Mouse (Mus musculus) cerebellum, adult 2 months (tissue): ENCODE data around the gene Parva. TPM values are rescaled to one million over a fixed set of nuclear protein-coding genes. Genes with fewer than 3 reads are reported as not detected.

Source experiments
- DNase-seq, 2 experiments: peaks; one replicate each; pipeline ENCODE4 v3.0.0; 2021
- H3K27ac ChIP-seq: fragments of 200-500 bp; 2 replicates; pipeline ENCODE4 v1.5.1; 2012; ENCODE audit warnings: low read length, control low read depth, inconsistent platforms; ENCODE audit not compliant: insufficient read depth
- H3K27me3 ChIP-seq: fragments of 200-500 bp; 2 replicates; pipeline ENCODE4 v1.6.1; 2012; ENCODE audit warnings: inconsistent platforms, mild to moderate bottlenecking, low read length, moderate library complexity; ENCODE audit not compliant: control insufficient read depth, insufficient read depth
- H3K4me1 ChIP-seq: fragments of 200-500 bp; 2 replicates; pipeline ENCODE4 v1.6.1; 2011; ENCODE audit warnings: low read length; ENCODE audit not compliant: control insufficient read depth, insufficient read depth
- H3K4me3 ChIP-seq: fragments of 200-500 bp; replicated peaks from 2 replicates; pipeline ENCODE3; 2011; ENCODE audit warnings: mild to moderate bottlenecking, low read depth, low read length, control low read depth; ENCODE audit not compliant: insufficient read depth
- CTCF ChIP-seq: fragments of 200-500 bp; IDR thresholded peaks from 2 replicates; pipeline ENCODE4 v1.5.1; 2011; ENCODE audit warnings: low read depth, mild to moderate bottlenecking, control low read depth, low read length, moderate library complexity, borderline replicate concordance; ENCODE audit not compliant: insufficient read depth
- POLR2A ChIP-seq: fragments of 200-500 bp; IDR thresholded peaks from 2 replicates; pipeline ENCODE4 v1.6.1; 2011; ENCODE audit warnings: low read length, control low read depth, borderline replicate concordance; ENCODE audit not compliant: insufficient read depth
- WGBS: fragments of 180-500 bp; shearing (Covaris S2); methylation state at CpG from one replicate; pipeline ENCODE4 v1.1.7; 2018; 5-methylcytosine and 5-hydroxymethylcytosine counted together
- polyA plus RNA-seq: library from polyadenylated mRNA; depleted of rRNA; stranded (reverse); fragments of >200 nt; gene quantifications from 2 replicates; pipeline ENCODE4 v1.2.3, GENCODE M21; 2012

Gene Parva
- polyA plus RNA-seq, 1 experiment, result 67.5 TPM

- Histone ChIP-seq H3K4me1 (peaks cover 4% of the 10 kb centered on the region; the same call in 1 of the 2 replicates), H3K27me3 (no peaks in the 10 kb centered on the region), H3K27ac (no peak overlapping the region), H3K4me3 (no peak overlapping the region)
- WGBS, result 61% methylated on average over 7 of the region's 7 CpGs
- no peak for TF ChIP-seq CTCF
- TF ChIP-seq POLR2A, result no peak
- no peak for DNase-seq
Observed at GRCm38 (mm10) chr7:112500134-112500490, 72.8 kb downstream of the Parva start.

- Histone ChIP-seq H3K27me3 (no peaks in the 10 kb centered on the region), H3K4me3 (no peak overlapping the region), H3K4me1 (peaks cover 4% of the 10 kb centered on the region; the same call in 1 of the 2 replicates), H3K27ac (no peak overlapping the region)
- no peak for DNase-seq
- TF ChIP-seq CTCF (no peak), POLR2A (no peak)
- 54% methylated on average over 18 of the region's 18 CpGs for WGBS
Observed at GRCm38 (mm10) chr7:112502050-112502809, 74.9 kb downstream of the Parva start.

- 66% methylated on average over 5 of the region's 5 CpGs for WGBS
- peaks cover 4% of the 10 kb centered on the region; the same call in 1 of the 2 replicates for H3K4me1 ChIP-seq
- TF ChIP-seq CTCF, result no peak
- no peak for TF ChIP-seq POLR2A
- no peaks in the 10 kb centered on the region for H3K27me3 ChIP-seq
- no peak overlapping the region for H3K27ac ChIP-seq
- no peak for DNase-seq
- H3K4me3 ChIP-seq, result no peak overlapping the region
Observed at GRCm38 (mm10) chr7:112502845-112503244, 75.5 kb downstream of the Parva start.

- Histone ChIP-seq H3K4me3 (no peak overlapping the region), H3K27me3 (no peaks in the 10 kb centered on the region), H3K27ac (no peak overlapping the region), H3K4me1 (peaks cover 4% of the 10 kb centered on the region; the same call in 1 of the 2 replicates)
- no peak for TF ChIP-seq CTCF
- no peak for TF ChIP-seq POLR2A
- DNase-seq, result no peak
- WGBS, result 96% methylated on average over 6 of the region's 6 CpGs
Observed at GRCm38 (mm10) chr7:112503448-112503847, 76.1 kb downstream of the Parva start.

GRCm38 (mm10) chr7:112503917-112504316, 76.6 kb downstream of the Parva start:
- DNase-seq, result no peak
- H3K27me3 ChIP-seq, result no peaks in the 10 kb centered on the region
- no peak overlapping the region for H3K4me3 ChIP-seq
- peaks cover 4% of the 10 kb centered on the region; the same call in 1 of the 2 replicates for H3K4me1 ChIP-seq
- TF ChIP-seq POLR2A (no peak), CTCF (no peak)
- 90% methylated on average over 3 of the region's 3 CpGs for WGBS
- H3K27ac ChIP-seq, result no peak overlapping the region

- WGBS, result 93% methylated on average over 8 of the region's 8 CpGs
- no peak overlapping the region for H3K4me3 ChIP-seq
- no peaks in the 10 kb centered on the region for H3K27me3 ChIP-seq
- H3K4me1 ChIP-seq, result no peaks in the 10 kb centered on the region; the same call in 1 of the 2 replicates
- TF ChIP-seq POLR2A (no peak), CTCF (no peak)
- DNase-seq, result no peak
- H3K27ac ChIP-seq, result no peak overlapping the region
Observed at GRCm38 (mm10) chr7:112509107-112509506, 81.8 kb downstream of the Parva start.

- TF ChIP-seq POLR2A (no peak), CTCF (no peak)
- Histone ChIP-seq H3K4me1 (no peaks in the 10 kb centered on the region; the same call in 1 of the 2 replicates), H3K27me3 (no peaks in the 10 kb centered on the region), H3K4me3 (no peak overlapping the region), H3K27ac (no peak overlapping the region)
- 54% methylated on average over 10 of the region's 10 CpGs for WGBS
- DNase-seq, result no peak
Observed at GRCm38 (mm10) chr7:112510336-112511048, 83.2 kb downstream of the Parva start.
